ENCODE assay signal across 14 mouse cellular contexts in genomic region chr4:126371497-126371896, GRCm38 (mm10). TPM values are rescaled to one million over a fixed set of nuclear protein-coding genes. Genes with fewer than 3 reads are reported as not detected.
DNase-seq lines count a peak whose midpoint lies in the region; ATAC-seq and TF ChIP-seq lines count a peak whose summit lies in the region.
"Had no signal": no experiment of that assay in that cellular context is flagged by ENCODE, and none has a peak within 500 bp of the region (broad histone marks: within the 10 kb centered on the region; RNA-seq: fewer than 3 reads in every experiment).

No protein-coding gene starts in this region.

- no peaks in the 10 kb centered on the region for H3K9me3 ChIP-seq in heart, embryonic 13.5 days
- H3K9me3 ChIP-seq in heart, embryonic 15.5 days (replicated peaks): no peaks in the 10 kb centered on the region
- H3K9me3 ChIP-seq in liver, postnatal 0 days (ENCODE audit: low read length): no peaks in the 10 kb centered on the region
- H3K9me3 ChIP-seq: embryonic facial prominence, embryonic 15.5 days had no signal

- TF ChIP-seq EP300 in liver, postnatal 0 days (IDR thresholded peaks at IDR 0.05; ENCODE audit: low read depth): no peak

- peaks cover 5% of the 10 kb centered on the region for H3K4me1 ChIP-seq in heart, embryonic 13.5 days
- H3K4me1 ChIP-seq in heart, embryonic 15.5 days (replicated peaks): 0 out of 2 replicates have a peak, but pooled peaks cover 5% of the 10 kb centered on the region
- H3K4me1 ChIP-seq in liver, postnatal 0 days (ENCODE audit: insufficient read depth): no peaks in the 10 kb centered on the region
- H3K4me1 ChIP-seq: embryonic facial prominence, embryonic 15.5 days had no signal

- no peak overlapping the region for H3K4me2 ChIP-seq in heart, embryonic 13.5 days
- H3K4me2 ChIP-seq in heart, embryonic 15.5 days: no peak overlapping the region
- no peak overlapping the region for H3K4me2 ChIP-seq in liver, postnatal 0 days (ENCODE audit: low read depth, low read length)
- H3K4me2 ChIP-seq: embryonic facial prominence, embryonic 15.5 days had no signal

- peak overlapping the region; percentile 57 for H3K27ac ChIP-seq in heart, embryonic 13.5 days (replicated peaks)
- H3K27ac ChIP-seq in heart, embryonic 15.5 days: peak overlapping the region; percentile 53
- no peak overlapping the region for H3K27ac ChIP-seq in liver, postnatal 0 days (ENCODE audit: low read depth)
- H3K27ac ChIP-seq: embryonic facial prominence, embryonic 15.5 days; macrophage had no signal

- no peak for DNase-seq in heart, postnatal 25 days (ENCODE audit: low spot score)
- peak; percentile 96 for DNase-seq in NIH3T3 (ENCODE audit: low read depth)
- DNase-seq in lung, postnatal 25 days (ENCODE audit: low spot score): peak; percentile 18
- no peak for DNase-seq in thymus, postnatal 14 days
- no peak for DNase-seq in liver, postnatal 0 days
- DNase-seq in testis, postnatal 14 days (ENCODE audit: low spot score): no peak
- DNase-seq: cerebellum, adult 2 months; gastrocnemius, postnatal 25 days; kidney, postnatal 14 days had no signal

- no peaks in the 10 kb centered on the region for H3K27me3 ChIP-seq in heart, embryonic 13.5 days (replicated peaks)
- H3K27me3 ChIP-seq in heart, embryonic 15.5 days: no peaks in the 10 kb centered on the region
- H3K27me3 ChIP-seq in liver, postnatal 0 days (ENCODE audit: insufficient read depth, low read length): no peaks in the 10 kb centered on the region
- H3K27me3 ChIP-seq: embryonic facial prominence, embryonic 15.5 days had no signal

- WGBS in heart, embryonic 13.5 days: 41% methylated on average over 9 of the region's 9 CpGs
- WGBS in heart, embryonic 15.5 days: 42% methylated on average over 9 of the region's 9 CpGs
- WGBS in liver, postnatal 0 days (ENCODE audit: insufficient replicate concordance): 82% methylated on average over 9 of the region's 9 CpGs

- TF ChIP-seq CTCF in liver, postnatal 0 days (IDR thresholded peaks at IDR 0.05; ENCODE audit: low read depth): no peak

- peaks cover 24% of the 10 kb centered on the region for H3K36me3 ChIP-seq in heart, embryonic 13.5 days
- peaks cover 13% of the 10 kb centered on the region; the same call in 1 of the 2 replicates for H3K36me3 ChIP-seq in heart, embryonic 15.5 days
- peaks cover 14% of the 10 kb centered on the region; the same call in 1 of the 2 replicates for H3K36me3 ChIP-seq in liver, postnatal 0 days (replicated peaks; ENCODE audit: insufficient read depth, low read length)

- ATAC-seq in heart, embryonic 13.5 days (ENCODE audit: extremely low read depth, insufficient number of reproducible peaks, low FRiP score, low TSS enrichment): no peak
- ATAC-seq in heart, embryonic 15.5 days (replicated peaks; ENCODE audit: insufficient number of reproducible peaks, insufficient read depth, low FRiP score, low read depth): peak; percentile 58; the same call in 1 of the 2 replicates
- no peak for ATAC-seq in liver, postnatal 0 days

- no peak overlapping the region for H3K4me3 ChIP-seq in heart, embryonic 13.5 days
- H3K4me3 ChIP-seq in heart, embryonic 15.5 days: no peak overlapping the region
- H3K4me3 ChIP-seq in liver, postnatal 0 days (ENCODE audit: low read depth, low read length): no peak overlapping the region
- H3K4me3 ChIP-seq: embryonic facial prominence, embryonic 15.5 days had no signal

- H3K9ac ChIP-seq in heart, embryonic 13.5 days: no peak overlapping the region
- H3K9ac ChIP-seq in heart, embryonic 15.5 days: no peak overlapping the region
- no peak overlapping the region for H3K9ac ChIP-seq in liver, postnatal 0 days (replicated peaks)
- H3K9ac ChIP-seq: embryonic facial prominence, embryonic 15.5 days had no signal

- intact Hi-C loops in heart, postnatal 25 days (cut with DNase I): no loop called here

RNA-seq across cellular contexts. Expression of gene Tekt2, which starts 46.0 kb away (rescaled TPM):
- polyA plus RNA-seq in heart, embryonic 13.5 days (2015; fragmentation: Nextera tagmentation; extraction: Ambion mirVana): 1.7 and 2.4 TPM in 2 replicates
- under 1 TPM; 0.28 to 0.44 TPM for total RNA-seq in heart, postnatal 25 days (2021)
- polyA plus RNA-seq in heart, embryonic 15.5 days (2015; fragmentation: Nextera tagmentation; extraction: Ambion mirVana): 1.1 and 2.4 TPM in 2 replicates
- 0.17 and 0.26 TPM in 2 replicates for polyA plus RNA-seq in liver, postnatal 0 days (2015; fragmentation: Nextera tagmentation; extraction: Ambion mirVana)
- total RNA-seq: monocyte, adult 5-6 weeks had no signal

RNA-seq across cellular contexts. Expression of gene Adprhl2, which starts 50.0 kb away (rescaled TPM):
- 40.5 and 44.6 TPM in 2 replicates for polyA plus RNA-seq in heart, embryonic 13.5 days (2015; fragmentation: Nextera tagmentation; extraction: Ambion mirVana)
- total RNA-seq in heart, postnatal 25 days (2021): 10 to 100 TPM; 11.4 to 11.9 TPM
- 30.4 and 44.9 TPM in 2 replicates for polyA plus RNA-seq in heart, embryonic 15.5 days (2015; fragmentation: Nextera tagmentation; extraction: Ambion mirVana)
- polyA plus RNA-seq in liver, postnatal 0 days (2015; fragmentation: Nextera tagmentation; extraction: Ambion mirVana): 31.9 and 34.3 TPM in 2 replicates

RNA-seq across cellular contexts. Expression of gene Ago3, which starts 57.9 kb away (rescaled TPM):
- polyA plus RNA-seq in heart, embryonic 13.5 days (2015; fragmentation: Nextera tagmentation; extraction: Ambion mirVana): 10.4 and 10.6 TPM in 2 replicates
- total RNA-seq in heart, postnatal 25 days (2021): 10 to 100 TPM; 13.4 to 14.0 TPM
- 11.5 and 13.9 TPM in 2 replicates for polyA plus RNA-seq in heart, embryonic 15.5 days (2015; fragmentation: Nextera tagmentation; extraction: Ambion mirVana)
- 3.8 and 5.2 TPM in 2 replicates for polyA plus RNA-seq in liver, postnatal 0 days (2015; fragmentation: Nextera tagmentation; extraction: Ambion mirVana)

Comparison
In these comparisons a context has a peak if more than half of its experiments do, and no peak if none do; other contexts are left out.
1. DNase-seq: peak in NIH3T3 (single experiment) and lung, postnatal 25 days (single experiment); none in heart, postnatal 25 days (single experiment), thymus, postnatal 14 days (single experiment), liver, postnatal 0 days (single experiment) and testis, postnatal 14 days (single experiment).